Mouse (Mus musculus) heart, embryonic 15.5 days (tissue): ENCODE measurements around the gene Mup8. TPM values are rescaled to one million over a fixed set of nuclear protein-coding genes. Genes with fewer than 3 reads are reported as not detected.
"Not testable (repeated sequence)": the region's sequence is repeated elsewhere in the genome, so short reads cannot be mapped to it uniquely, and the experiment has no call there.

Experiments used
- ATAC-seq: fragments of 200-750 bp; cut with Nextera tagmentation; replicated peaks from 2 replicates; pipeline ENCODE4 v1.8.0; 2017; ENCODE audit warnings: low read depth, moderate TSS enrichment; ENCODE audit not compliant: insufficient number of reproducible peaks, insufficient read depth, low FRiP score
- H3K27ac ChIP-seq: fragments of 300-500 bp; sonication (generic); 2 replicates; pipeline ENCODE4 v1.5.1; 2015; ENCODE audit warnings: mild to moderate bottlenecking, inconsistent platforms
- H3K27me3 ChIP-seq: fragments of 300-500 bp; sonication (generic); 2 replicates; pipeline ENCODE4 v1.6.1; 2015; ENCODE audit warnings: inconsistent platforms
- H3K36me3 ChIP-seq: fragments of 300-500 bp; sonication (generic); 2 replicates; pipeline ENCODE4 v1.6.1; 2015; ENCODE audit warnings: mild to moderate bottlenecking, inconsistent platforms
- H3K4me1 ChIP-seq: fragments of 300-500 bp; sonication (generic); replicated peaks from 2 replicates; pipeline ENCODE4 v1.6.1; 2015; ENCODE audit warnings: inconsistent platforms
- H3K4me2 ChIP-seq: fragments of 300-500 bp; sonication (generic); 2 replicates; pipeline ENCODE4 v1.6.1; 2015; ENCODE audit warnings: inconsistent platforms, mild to moderate bottlenecking, moderate library complexity
- H3K4me3 ChIP-seq: fragments of 300-500 bp; sonication (generic); 2 replicates; pipeline ENCODE4 v1.5.1; 2015; ENCODE audit warnings: mild to moderate bottlenecking, inconsistent platforms
- H3K9ac ChIP-seq: fragments of 300-500 bp; sonication (generic); 2 replicates; pipeline ENCODE4 v1.6.1; 2015; ENCODE audit warnings: mild to moderate bottlenecking, inconsistent platforms
- H3K9me3 ChIP-seq: fragments of 300-500 bp; sonication (generic); replicated peaks from 2 replicates; pipeline ENCODE4 v1.6.1; 2016; ENCODE audit warnings: inconsistent platforms
- WGBS: fragments of 180-500 bp; shearing (Covaris S2); methylation state at CpG from one replicate; pipeline ENCODE4 v1.1.7; 2015; ENCODE audit warnings: mixed read lengths; 5-methylcytosine and 5-hydroxymethylcytosine counted together
- polyA plus RNA-seq: library from polyadenylated mRNA; unstranded; fragments of >200 nt; fragmentation: Nextera tagmentation; extraction: Ambion mirVana; gene quantifications from 2 replicates; pipeline ENCODE4 v1.2.1, GENCODE M21; 2015

The Mup8 gene
- not detected in 2 replicates for polyA plus RNA-seq

- H3K27me3 ChIP-seq, H3K9me3 ChIP-seq, H3K27ac ChIP-seq, ATAC-seq, H3K4me1 ChIP-seq, H3K4me2 ChIP-seq, H3K36me3 ChIP-seq, H3K4me3 ChIP-seq, H3K9ac ChIP-seq: not testable (repeated sequence)
- 70% methylated on average over 3 of the region's 3 CpGs for WGBS
Measured at GRCm38 (mm10) chr4:60222499-60222898, at the start of gene Mup8. Mup8 (minus strand) TSS chr4:60222599.

DNA sequence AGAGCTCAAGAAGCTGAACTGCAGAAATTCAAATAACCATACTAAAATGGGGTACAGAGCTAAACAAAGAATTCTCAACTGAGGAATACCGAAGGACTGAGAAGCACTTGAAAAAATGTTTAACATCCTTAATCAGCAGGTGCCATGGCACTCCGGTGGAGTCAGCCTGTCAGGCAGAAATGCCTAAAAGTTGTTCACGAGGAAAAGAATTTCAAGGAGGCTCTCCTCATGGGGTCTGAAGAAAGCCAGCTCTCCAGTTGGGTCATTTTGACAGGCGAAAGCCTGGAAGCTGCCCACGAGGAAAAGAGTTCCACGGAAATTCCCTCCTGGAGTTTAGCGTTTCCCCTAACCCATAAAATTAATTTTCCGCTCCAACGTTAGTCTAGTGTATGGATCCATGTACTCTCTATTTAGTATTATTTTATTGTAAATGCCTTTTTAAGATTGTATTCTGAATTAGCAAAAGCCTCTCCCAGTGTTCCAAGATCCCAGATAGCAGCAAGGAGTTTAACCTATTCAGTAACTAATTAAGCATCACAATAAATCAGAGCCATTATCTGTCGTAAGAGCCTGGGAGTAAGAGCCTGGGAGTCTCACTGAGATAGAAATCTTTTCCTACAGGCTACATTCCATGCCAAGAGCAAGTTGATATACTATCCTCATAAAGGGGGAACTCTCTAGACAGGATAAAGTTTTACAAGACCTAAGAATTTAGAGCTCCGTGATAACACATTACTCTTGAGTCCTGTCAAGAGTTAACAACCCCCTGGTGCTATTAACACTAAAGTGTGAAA lies 43.8 kb upstream of the Mup8 start:
- H3K9me3 ChIP-seq, result not testable (repeated sequence)
- 73% methylated on average over 11 of the region's 11 CpGs for WGBS

DNA sequence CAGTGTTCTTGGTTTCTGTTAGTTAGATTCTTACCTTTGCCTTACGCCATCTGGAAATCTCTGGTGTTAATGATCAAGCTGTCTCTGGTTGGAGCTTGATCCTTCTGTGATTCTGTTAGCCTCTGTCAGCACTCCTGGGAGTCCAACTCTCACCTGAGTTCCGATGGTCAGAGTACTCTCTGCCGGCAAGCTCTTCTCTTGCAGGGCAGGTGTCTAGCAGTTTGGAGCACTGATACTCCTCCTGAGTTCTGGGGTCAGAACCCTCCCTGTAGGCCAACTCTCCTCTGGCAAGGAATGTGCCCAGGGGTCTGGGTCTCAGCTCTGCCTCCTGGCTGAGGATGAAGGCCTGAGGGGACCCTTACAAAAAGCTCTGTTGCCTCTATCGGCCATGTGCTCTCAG lies 40.3 kb upstream of the Mup8 start:
- H3K9ac ChIP-seq, H3K4me1 ChIP-seq, H3K27ac ChIP-seq, ATAC-seq, H3K27me3 ChIP-seq, H3K4me2 ChIP-seq, H3K36me3 ChIP-seq, H3K9me3 ChIP-seq, H3K4me3 ChIP-seq: not testable (repeated sequence)
- 86% methylated on average over 3 of the region's 4 CpGs for WGBS

More for the DNA sequence above, 43.8 kb upstream of the Mup8 start:
- not testable (repeated sequence) for H3K4me3 ChIP-seq, H3K27me3 ChIP-seq, ATAC-seq, H3K9ac ChIP-seq, H3K36me3 ChIP-seq, H3K4me2 ChIP-seq, H3K27ac ChIP-seq, H3K4me1 ChIP-seq

Other genes with a start within 250 kb of the Mup8 start
- gene Mup7, start 152.1 kb downstream of the Mup8 start, polyA plus RNA-seq, result not detected in 2 replicates
- not detected in 2 replicates for gene Mup2, start 68.3 kb downstream of the Mup8 start, polyA plus RNA-seq
- gene Mup9, start 199.4 kb upstream of the Mup8 start, polyA plus RNA-seq, result not detected in 2 replicates